Mouse (Mus musculus) heart, embryonic 14.5 days (tissue): ENCODE measurements around the gene Atxn7l3b. TPM values are rescaled to one million over a fixed set of nuclear protein-coding genes. Genes with fewer than 3 reads are reported as not detected.
A peak's percentile ranks its signal among the peaks of the same experiment; 100 is the strongest.

Experiments used
- ATAC-seq: fragments of 200-750 bp; cut with Nextera tagmentation; 2 replicates; pipeline ENCODE4 v1.8.0; 2017; ENCODE audit warnings: low read depth, moderate TSS enrichment; ENCODE audit not compliant: insufficient number of reproducible peaks, insufficient read depth, low FRiP score
- H3K27ac ChIP-seq, 2 experiments: fragments of 200-500 bp in 1 of 2; fragments of 300-500 bp in 1 of 2; sonication (generic) in 1 of 2; replicated peaks in 1 of 2; 2 replicates each; pipeline ENCODE4 v1.5.1; 2012 to 2014; ENCODE audit warnings: low read depth in 2 of 2, low read length in 2 of 2, control low read depth in 1 of 2, mild to moderate bottlenecking in 1 of 2, mixed read lengths in 1 of 2; ENCODE audit not compliant: control insufficient read depth in 1 of 2, insufficient read depth in 1 of 2
- H3K27me3 ChIP-seq: fragments of 300-500 bp; sonication (generic); 2 replicates; pipeline ENCODE4 v1.6.1; 2014; ENCODE audit warnings: mild to moderate bottlenecking, low read length, control low read depth; ENCODE audit not compliant: control insufficient read depth, insufficient read depth
- H3K36me3 ChIP-seq: fragments of 300-500 bp; sonication (generic); 2 replicates; pipeline ENCODE4 v1.6.1; 2014; ENCODE audit warnings: mild to moderate bottlenecking, control low read depth, low read length, mixed read lengths; ENCODE audit not compliant: control insufficient read depth, insufficient read depth
- H3K4me1 ChIP-seq, 2 experiments: fragments of 200-500 bp in 1 of 2; fragments of 300-500 bp in 1 of 2; sonication (generic) in 1 of 2; 2 replicates each; pipeline ENCODE4 v1.6.1; 2012 to 2014; ENCODE audit warnings: low read length in 2 of 2, control low read depth in 1 of 2, mixed read lengths in 1 of 2; ENCODE audit not compliant: control insufficient read depth in 2 of 2, insufficient read depth in 2 of 2
- H3K4me2 ChIP-seq: fragments of 300-500 bp; sonication (generic); 2 replicates; pipeline ENCODE4 v1.6.1; 2014; ENCODE audit warnings: mild to moderate bottlenecking, low read length
- H3K4me3 ChIP-seq, 2 experiments: fragments of 200-500 bp in 1 of 2; fragments of 300-500 bp in 1 of 2; sonication (generic) in 1 of 2; 2 replicates each; pipeline ENCODE4 v1.5.1; 2012 to 2014; ENCODE audit warnings: low read length in 2 of 2, mild to moderate bottlenecking in 2 of 2, control low read depth in 1 of 2, low read depth in 1 of 2, moderate library complexity in 1 of 2; ENCODE audit not compliant: control insufficient read depth in 1 of 2, insufficient read depth in 1 of 2
- H3K9ac ChIP-seq: fragments of 300-500 bp; sonication (generic); 2 replicates; pipeline ENCODE4 v1.6.1; 2014; ENCODE audit warnings: mild to moderate bottlenecking, low read length
- H3K9me3 ChIP-seq: fragments of 300-500 bp; sonication (generic); 2 replicates; pipeline ENCODE4 v1.6.1; 2016; ENCODE audit warnings: low read length, control low read depth; ENCODE audit not compliant: control insufficient read depth
- WGBS: fragments of 180-500 bp; shearing (Covaris S2); extraction: QIAGEN DNeasy Blood & Tissue Kit; methylation state at CpG from one replicate; pipeline ENCODE4 v1.1.7; 2014; 5-methylcytosine and 5-hydroxymethylcytosine counted together
- polyA plus RNA-seq: library from polyadenylated mRNA; unstranded; fragments of >200 nt; fragmentation: Nextera tagmentation; extraction: Ambion mirVana; gene quantifications from 2 replicates; pipeline ENCODE4 v1.2.1, GENCODE M21; 2014

The Atxn7l3b gene
- polyA plus RNA-seq, 1 experiment from 2014 or later: 99.8 TPM

- WGBS: 69% methylated on average over 3 of the region's 3 CpGs
Observed at GRCm38 (mm10) chr10:112948453-112948852, 19.7 kb upstream of the Atxn7l3b start.

DNA sequence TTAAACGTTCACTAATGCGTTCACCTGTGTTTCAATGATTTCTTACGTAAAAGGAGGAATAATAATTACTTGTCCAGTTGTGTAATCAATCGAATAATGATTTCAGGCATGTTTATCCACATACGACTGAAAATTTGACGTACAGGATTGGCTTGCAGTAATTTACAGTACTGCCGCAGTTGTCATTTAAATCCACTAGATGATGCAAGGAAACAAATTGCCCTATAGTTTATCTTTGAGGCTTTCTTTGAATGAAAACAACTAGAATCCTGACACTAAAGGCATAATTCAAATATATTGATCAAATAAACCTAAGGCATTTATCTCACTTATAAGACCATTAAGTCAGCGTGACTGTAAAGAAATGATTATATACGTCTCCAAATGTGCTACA lies 418 bp upstream of the Atxn7l3b start:
- 45% methylated on average over 9 of the region's 9 CpGs for WGBS
- H3K4me1 ChIP-seq: peaks cover 9 to 26% of the 10 kb centered on the region in 2 experiments

More at GRCm38 (mm10) chr10:112948453-112948852, 19.7 kb upstream of the Atxn7l3b start:
- Histone ChIP-seq H3K27ac (no peak overlapping the region), H3K27me3 (no peaks in the 10 kb centered on the region), H3K9ac (no peak overlapping the region), H3K4me3 (no peak overlapping the region), H3K4me1 (no peaks in the 10 kb centered on the region), H3K9me3 (no peaks in the 10 kb centered on the region), H3K4me2 (no peak overlapping the region), H3K36me3 (no peaks in the 10 kb centered on the region)
- ATAC-seq: no peak

DNA sequence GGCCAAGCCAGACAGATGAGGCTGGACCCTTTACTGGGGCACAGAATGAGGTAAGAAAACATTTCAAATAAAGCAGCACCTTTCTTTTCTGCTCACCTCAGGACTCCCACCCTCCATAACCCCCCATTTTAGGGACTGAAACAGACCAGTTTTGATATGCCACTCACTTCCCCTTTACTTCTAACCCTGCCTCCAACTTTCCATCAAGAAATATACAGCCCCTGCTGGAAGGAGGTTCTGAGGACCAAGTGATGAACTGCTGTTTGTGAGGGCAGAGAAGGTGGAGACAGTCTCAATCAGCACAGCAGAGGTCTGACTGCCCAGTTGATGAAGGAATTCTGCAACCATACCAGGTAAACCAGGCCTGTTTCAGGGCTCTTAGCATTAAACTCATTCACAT lies 1.8 kb downstream of the Atxn7l3b start:
- no peak for ATAC-seq
- no peak overlapping the region for H3K4me3 ChIP-seq

More for the DNA sequence above, 418 bp upstream of the Atxn7l3b start:
- Histone ChIP-seq H3K36me3 (peaks cover 32% of the 10 kb centered on the region), H3K27ac (peak overlapping the region in 1 of 2 experiments; percentile 96; a peak in 1 of 4 replicates), H3K9me3 (no peaks in the 10 kb centered on the region), H3K4me2 (peak overlapping the region; percentile 73), H3K9ac (peak overlapping the region; percentile 99), H3K4me3 (peak overlapping the region; percentile 74 to 86), H3K27me3 (no peaks in the 10 kb centered on the region)
- no peak for ATAC-seq

DNA sequence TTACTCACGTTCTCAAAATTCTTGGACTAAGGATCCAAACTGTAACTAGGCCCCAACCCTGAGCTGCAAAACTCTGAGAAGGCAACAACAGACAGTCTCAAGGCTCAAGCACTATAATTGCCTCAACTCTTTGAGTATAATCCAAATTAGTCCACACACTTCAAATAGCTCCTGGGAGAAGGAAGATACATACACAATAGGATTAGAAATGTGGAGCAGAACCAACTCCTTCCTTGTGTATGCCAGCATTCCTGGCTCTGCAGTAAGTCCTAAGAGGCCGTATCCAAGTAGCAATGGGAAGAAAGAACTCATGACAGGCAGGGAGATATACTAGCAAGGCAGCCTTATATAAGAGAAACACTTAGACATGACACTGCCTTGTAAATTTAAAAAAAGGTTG lies 2.5 kb downstream of the Atxn7l3b start:
- Histone ChIP-seq H3K4me1 (peaks cover 9 to 26% of the 10 kb centered on the region in 2 experiments), H3K36me3 (peaks cover 34% of the 10 kb centered on the region), H3K4me2 (peak overlapping the region; percentile 73), H3K9me3 (no peaks in the 10 kb centered on the region), H3K27ac (no peak overlapping the region), H3K9ac (no peak overlapping the region), H3K27me3 (no peaks in the 10 kb centered on the region), H3K4me3 (no peak overlapping the region)
- 84% methylated on average over 2 of the region's 2 CpGs for WGBS
- no peak for ATAC-seq

More for the DNA sequence above, 1.8 kb downstream of the Atxn7l3b start:
- H3K27ac ChIP-seq: no peak overlapping the region
- no peaks in the 10 kb centered on the region for H3K9me3 ChIP-seq
- no peaks in the 10 kb centered on the region for H3K27me3 ChIP-seq
- H3K9ac ChIP-seq: no peak overlapping the region
- peak overlapping the region; percentile 73 for H3K4me2 ChIP-seq
- peaks cover 34% of the 10 kb centered on the region for H3K36me3 ChIP-seq
- peaks cover 9 to 26% of the 10 kb centered on the region in 2 experiments for H3K4me1 ChIP-seq

DNA sequence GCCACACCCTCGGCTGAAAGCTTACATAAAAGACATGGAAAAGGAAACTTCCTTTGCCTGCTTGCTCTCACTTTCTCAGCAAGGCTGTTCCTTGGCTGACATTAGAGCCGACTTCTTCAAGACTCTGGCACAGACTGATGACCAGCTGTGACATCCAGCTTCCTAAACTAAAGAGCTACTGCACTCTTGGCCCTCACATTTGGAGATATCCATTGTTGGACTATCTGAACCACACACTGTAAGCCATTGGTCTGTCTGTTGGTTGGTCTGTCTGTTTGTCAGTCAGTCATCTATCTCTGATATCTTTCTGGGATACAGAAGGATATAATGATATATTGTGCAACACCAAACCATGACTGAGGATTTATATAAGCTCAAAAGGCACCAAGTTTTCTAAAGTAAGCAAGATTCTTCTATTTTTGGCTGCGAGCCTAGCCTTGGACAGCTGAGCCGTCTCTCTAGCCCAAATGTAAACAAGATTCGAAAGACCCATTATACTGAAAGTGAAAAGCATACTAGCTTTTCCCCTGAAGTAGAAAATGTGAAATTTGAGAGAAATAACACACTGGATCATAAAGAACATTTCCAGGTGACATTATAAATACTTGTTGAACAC lies 12.1 kb downstream of the Atxn7l3b start:
- H3K9me3 ChIP-seq: no peaks in the 10 kb centered on the region
- H3K9ac ChIP-seq: no peak overlapping the region
- 60% methylated on average over 5 of the region's 5 CpGs for WGBS
- no peak overlapping the region for H3K4me3 ChIP-seq
- no peak for ATAC-seq
- H3K36me3 ChIP-seq: no peaks in the 10 kb centered on the region
- H3K27me3 ChIP-seq: no peaks in the 10 kb centered on the region
- H3K4me2 ChIP-seq: no peak overlapping the region
- H3K27ac ChIP-seq: no peak overlapping the region
- H3K4me1 ChIP-seq: no peaks in the 10 kb centered on the region

DNA sequence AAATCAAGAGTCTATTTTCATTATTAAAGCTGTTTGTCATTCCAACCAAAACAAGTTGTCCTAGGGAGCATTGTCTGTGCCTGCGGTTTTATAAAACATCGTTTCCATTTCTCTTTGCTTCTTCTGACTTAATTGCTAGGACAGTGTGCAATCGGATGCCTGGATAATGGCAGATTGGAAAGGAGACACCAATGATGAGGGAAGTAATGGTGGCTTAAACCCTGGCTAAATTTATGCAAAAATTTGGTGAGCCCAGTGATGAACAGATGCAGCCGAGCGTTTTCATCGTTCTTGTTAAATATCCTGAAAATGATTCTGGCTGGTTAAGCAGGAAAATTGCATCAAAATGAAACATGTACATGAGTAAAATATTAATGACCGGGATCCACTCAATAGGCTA lies 28.6 kb downstream of the Atxn7l3b start:
- Histone ChIP-seq H3K36me3 (no peaks in the 10 kb centered on the region), H3K4me3 (no peak overlapping the region), H3K4me2 (no peak overlapping the region), H3K9ac (no peak overlapping the region), H3K4me1 (no peaks in the 10 kb centered on the region), H3K27ac (no peak overlapping the region), H3K9me3 (no peaks in the 10 kb centered on the region), H3K27me3 (no peaks in the 10 kb centered on the region)
- WGBS: 87% methylated on average over 7 of the region's 7 CpGs
- no peak for ATAC-seq

DNA sequence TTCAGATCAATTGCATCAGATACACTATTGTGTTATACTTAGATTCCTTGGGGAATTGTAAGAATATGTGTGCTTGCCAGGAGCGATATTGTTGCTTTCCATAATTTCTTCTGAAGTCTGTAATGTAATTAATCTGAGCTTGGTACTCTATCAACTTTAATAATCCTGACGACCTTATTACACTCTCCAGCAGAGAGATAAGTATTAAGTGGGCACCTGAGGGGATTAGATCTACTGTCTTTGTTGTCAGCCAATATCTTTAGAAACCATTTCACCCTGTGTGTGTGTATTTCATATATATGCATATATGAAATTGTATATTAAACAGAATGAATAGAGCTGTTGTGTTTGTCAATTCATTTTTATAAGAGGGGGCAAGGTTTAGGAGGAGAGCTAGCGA lies 29.0 kb downstream of the Atxn7l3b start:
- H3K36me3 ChIP-seq: no peaks in the 10 kb centered on the region

DNA sequence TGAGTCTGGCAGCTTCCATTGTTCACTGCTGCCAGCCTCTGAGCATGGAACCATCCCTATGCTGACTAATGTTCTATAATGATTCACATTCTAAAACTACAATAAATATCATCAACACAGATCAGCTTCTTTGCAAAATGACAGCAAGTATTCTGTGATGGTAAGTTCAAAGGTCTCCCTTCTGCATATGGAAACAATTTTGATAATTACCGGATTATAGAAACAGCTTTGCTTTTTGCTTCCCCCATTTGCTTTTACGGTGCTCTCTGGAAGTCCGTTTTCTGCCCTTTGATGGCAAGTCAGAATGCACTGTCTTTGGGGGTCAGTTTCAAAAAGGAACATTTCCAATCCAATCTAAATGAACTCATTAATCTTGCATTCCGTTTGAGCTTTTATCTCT lies 32.2 kb downstream of the Atxn7l3b start:
- no peaks in the 10 kb centered on the region for H3K4me1 ChIP-seq
- no peaks in the 10 kb centered on the region for H3K9me3 ChIP-seq
- no peak overlapping the region for H3K4me3 ChIP-seq
- H3K36me3 ChIP-seq: no peaks in the 10 kb centered on the region
- H3K27ac ChIP-seq: no peak overlapping the region
- 72% methylated on average over 4 of the region's 4 CpGs for WGBS
- no peak overlapping the region for H3K9ac ChIP-seq
- ATAC-seq: no peak
- no peak overlapping the region for H3K4me2 ChIP-seq
- no peaks in the 10 kb centered on the region for H3K27me3 ChIP-seq

More for the DNA sequence above, 29.0 kb downstream of the Atxn7l3b start:
- H3K4me3 ChIP-seq: no peak overlapping the region
- H3K9ac ChIP-seq: no peak overlapping the region
- no peaks in the 10 kb centered on the region for H3K9me3 ChIP-seq
- H3K27me3 ChIP-seq: no peaks in the 10 kb centered on the region
- no peak overlapping the region for H3K4me2 ChIP-seq
- H3K27ac ChIP-seq: no peak overlapping the region
- ATAC-seq: no peak
- H3K4me1 ChIP-seq: no peaks in the 10 kb centered on the region
- WGBS: 67% methylated on average over 3 of the region's 3 CpGs
